Mouse (Mus musculus): Measurements from ENCODE around the gene Serping1.

The Serping1 gene

GRCm38 (mm10) chr2:84721182-84721581, 54.1 kb downstream of the Serping1 start:
- H3K36me3 ChIP-seq (ENCODE audit: control insufficient read depth, insufficient read depth, low read length, poor library complexity, severe bottlenecking) = peaks cover 14% of the 10 kb centered on the region
- H3K27me3 ChIP-seq (ENCODE audit: control insufficient read depth, insufficient read depth, low read length, poor library complexity, severe bottlenecking) = no peaks in the 10 kb centered on the region
- DNase-seq (ENCODE audit: low read depth, low spot score) = no peak

- no peaks in the 10 kb centered on the region for H3K27me3 ChIP-seq (ENCODE audit: control insufficient read depth, insufficient read depth, low read length, poor library complexity, severe bottlenecking)
- peaks cover 14% of the 10 kb centered on the region for H3K36me3 ChIP-seq (ENCODE audit: control insufficient read depth, insufficient read depth, low read length, poor library complexity, severe bottlenecking)
- no peak for DNase-seq (ENCODE audit: low read depth, low spot score)
Observed at GRCm38 (mm10) chr2:84720718-84721117, 54.5 kb downstream of the Serping1 start.

GRCm38 (mm10) chr2:84717357-84717756, 57.9 kb downstream of the Serping1 start:
- no peak for DNase-seq (ENCODE audit: low read depth, low spot score)
- no peaks in the 10 kb centered on the region for H3K27me3 ChIP-seq (ENCODE audit: control insufficient read depth, insufficient read depth, low read length, poor library complexity, severe bottlenecking)
- H3K36me3 ChIP-seq (ENCODE audit: control insufficient read depth, insufficient read depth, low read length, poor library complexity, severe bottlenecking) = 0 out of 2 replicates have a peak, but pooled peaks cover 2% of the 10 kb centered on the region

GRCm38 (mm10) chr2:84716423-84717355, 58.6 kb downstream of the Serping1 start:
- DNase-seq (ENCODE audit: low read depth, low spot score) = peak; percentile 34
- no peaks in the 10 kb centered on the region for H3K27me3 ChIP-seq (ENCODE audit: control insufficient read depth, insufficient read depth, low read length, poor library complexity, severe bottlenecking)
- H3K36me3 ChIP-seq (ENCODE audit: control insufficient read depth, insufficient read depth, low read length, poor library complexity, severe bottlenecking) = 0 out of 2 replicates have a peak, but pooled peaks cover 2% of the 10 kb centered on the region

GRCm38 (mm10) chr2:84715562-84716361, 59.5 kb downstream of the Serping1 start:
- no peaks in the 10 kb centered on the region for H3K27me3 ChIP-seq (ENCODE audit: control insufficient read depth, insufficient read depth, low read length, poor library complexity, severe bottlenecking)
- DNase-seq (ENCODE audit: low read depth, low spot score) = peak; percentile 97
- 0 out of 2 replicates have a peak, but pooled peaks cover under 1% of the 10 kb centered on the region for H3K36me3 ChIP-seq (ENCODE audit: control insufficient read depth, insufficient read depth, low read length, poor library complexity, severe bottlenecking)

Measured in splenic B cell, adult 2 months (primary cell).